Mouse (Mus musculus) MEL (cell line): ENCODE results near the gene Aak1. TPM values are rescaled to one million over a fixed set of nuclear protein-coding genes. Genes with fewer than 3 reads are reported as not detected.

ENCODE experiments used
- DNase-seq: peaks from one replicate; pipeline ENCODE4 v3.0.0; 2011; ENCODE audit warnings: low read depth, low spot score
- H3K27ac ChIP-seq: 2 replicates; pipeline ENCODE4 v1.5.1; 2012; ENCODE audit warnings: low read depth, mild to moderate bottlenecking, control low read depth, low read length, moderate library complexity; ENCODE audit not compliant: control insufficient read depth
- H3K27me3 ChIP-seq, 2 experiments: fragments of 150-350 bp in 1 of 2; sonication (generic) in 1 of 2; 2 replicates each; pipeline ENCODE4 v1.6.1; 2012; ENCODE audit warnings: low read length in 2 of 2, mild to moderate bottlenecking in 2 of 2, improper control_type of control experiment in 1 of 2, moderate library complexity in 1 of 2; ENCODE audit not compliant: insufficient read depth in 2 of 2, control insufficient read depth in 1 of 2
- H3K36me3 ChIP-seq, 2 experiments: 2 replicates each; pipeline ENCODE4 v1.6.1; 2012 to 2014; ENCODE audit warnings: low read length in 2 of 2, improper control_type of control experiment in 1 of 2, inconsistent platforms in 1 of 2, mild to moderate bottlenecking in 1 of 2; ENCODE audit not compliant: insufficient read depth in 2 of 2, control insufficient read depth in 1 of 2
- H3K4me1 ChIP-seq, 2 experiments: fragments of 150-350 bp in 1 of 2; sonication (generic) in 1 of 2; 2 replicates each; pipeline ENCODE4 v1.6.1; 2012; ENCODE audit warnings: low read length in 2 of 2, improper control_type of control experiment in 1 of 2, mild to moderate bottlenecking in 1 of 2; ENCODE audit not compliant: insufficient read depth in 2 of 2, control insufficient read depth in 1 of 2
- H3K4me3 ChIP-seq, 2 experiments: fragments of 150-350 bp in 1 of 2; sonication (generic) in 1 of 2; 2 replicates each; pipeline ENCODE4 v1.5.1; 2012; ENCODE audit warnings: low read depth in 2 of 2, low read length in 2 of 2, mild to moderate bottlenecking in 2 of 2, moderate library complexity in 2 of 2, control low read depth in 1 of 2, improper control_type of control experiment in 1 of 2; ENCODE audit not compliant: control insufficient read depth in 1 of 2, insufficient read depth in 1 of 2
- H3K79me2 ChIP-seq: 2 replicates; pipeline ENCODE4 v1.6.1; 2012; ENCODE audit warnings: mild to moderate bottlenecking, low read length, moderate library complexity; ENCODE audit not compliant: control insufficient read depth, poor library complexity, insufficient read depth
- H3K9ac ChIP-seq: 2 replicates; pipeline ENCODE4 v1.6.1; 2012; ENCODE audit warnings: low read depth, mild to moderate bottlenecking, control low read depth, low read length, moderate library complexity; ENCODE audit not compliant: control insufficient read depth, poor library complexity, severe bottlenecking
- H3K9me3 ChIP-seq: fragments of 150-350 bp; sonication (generic); replicated peaks from 2 replicates; pipeline ENCODE4 v1.6.1; 2012; ENCODE audit warnings: mild to moderate bottlenecking, low read length, improper control_type of control experiment, moderate library complexity; ENCODE audit not compliant: insufficient read depth
- BHLHE40 ChIP-seq: IDR thresholded peaks from 2 replicates; pipeline ENCODE4 v1.6.1; 2012; ENCODE audit warnings: low read depth, mild to moderate bottlenecking, inconsistent platforms, low read length, improper control_type of control experiment, borderline replicate concordance
- CHD1 ChIP-seq: IDR thresholded peaks from 2 replicates; pipeline ENCODE4 v1.6.1; 2012; ENCODE audit warnings: low read depth, mild to moderate bottlenecking, inconsistent platforms, low read length, improper control_type of control experiment
- E2F4 ChIP-seq: IDR thresholded peaks from 2 replicates; pipeline ENCODE4 v1.6.1; 2011; ENCODE audit warnings: low read depth, low read length, improper control_type of control experiment, borderline replicate concordance
- ELF1 ChIP-seq: IDR thresholded peaks from 2 replicates; pipeline ENCODE4 v1.6.1; 2014; ENCODE audit warnings: low read depth, mild to moderate bottlenecking, inconsistent platforms, low read length, improper control_type of control experiment, moderate library complexity
- EP300 ChIP-seq, 2 experiments: IDR thresholded peaks; 2 replicates each; pipeline ENCODE4 v1.6.1; 2011; ENCODE audit warnings: improper control_type of control experiment in 2 of 2, low read length in 2 of 2, low read depth in 1 of 2, mild to moderate bottlenecking in 1 of 2
- ETS1 ChIP-seq: IDR thresholded peaks from 2 replicates; pipeline ENCODE4 v1.6.1; 2012; ENCODE audit warnings: low read depth, mild to moderate bottlenecking, inconsistent platforms, low read length, improper control_type of control experiment, moderate library complexity
- GABPA ChIP-seq: IDR thresholded peaks from 2 replicates; pipeline ENCODE4 v1.6.1; 2012; ENCODE audit warnings: low read depth, mild to moderate bottlenecking, inconsistent platforms, low read length, improper control_type of control experiment, moderate library complexity
- MAX ChIP-seq: IDR thresholded peaks from 2 replicates; pipeline ENCODE4 v1.6.1; 2011; ENCODE audit warnings: low read length, improper control_type of control experiment
- MAZ ChIP-seq: IDR thresholded peaks from 2 replicates; pipeline ENCODE4 v1.6.1; 2012; ENCODE audit warnings: low read depth, mild to moderate bottlenecking, inconsistent platforms, low read length, improper control_type of control experiment
- MEF2A ChIP-seq: IDR thresholded peaks from 2 replicates; pipeline ENCODE4 v1.6.1; 2014; ENCODE audit warnings: low read depth, mild to moderate bottlenecking, inconsistent platforms, low read length, improper control_type of control experiment; ENCODE audit not compliant: poor library complexity, insufficient replicate concordance, severe bottlenecking; ENCODE audit errors: extremely low read depth
- MXI1 ChIP-seq: IDR thresholded peaks from 2 replicates; pipeline ENCODE4 v1.6.1; 2011; ENCODE audit warnings: mild to moderate bottlenecking, low read depth, low read length, improper control_type of control experiment
- MYC ChIP-seq: IDR thresholded peaks from 2 replicates; pipeline ENCODE4 v1.6.1; 2011; ENCODE audit warnings: low read depth, mild to moderate bottlenecking, low read length, improper control_type of control experiment, moderate library complexity
- NELFE ChIP-seq: IDR thresholded peaks from 2 replicates; pipeline ENCODE4 v1.6.1; 2011; ENCODE audit warnings: low read depth, low read length, improper control_type of control experiment
- NRF1 ChIP-seq: IDR thresholded peaks from 2 replicates; pipeline ENCODE4 v1.6.1; 2014; ENCODE audit warnings: low read depth, mild to moderate bottlenecking, inconsistent platforms, low read length, improper control_type of control experiment, moderate library complexity; ENCODE audit not compliant: poor library complexity, insufficient read depth, severe bottlenecking
- POLR2A ChIP-seq, 2 experiments: IDR thresholded peaks; 2 replicates each; pipeline ENCODE4 v1.6.1; 2011 to 2012; ENCODE audit warnings: low read length in 2 of 2, mild to moderate bottlenecking in 2 of 2, control low read depth in 1 of 2, improper control_type of control experiment in 1 of 2, low read depth in 1 of 2, moderate library complexity in 1 of 2; ENCODE audit not compliant: control insufficient read depth in 1 of 2, insufficient read depth in 1 of 2, poor library complexity in 1 of 2
- POLR2AphosphoS2 ChIP-seq: IDR thresholded peaks from 2 replicates; pipeline ENCODE4 v1.6.1; 2011; ENCODE audit warnings: low read length, improper control_type of control experiment
- POLR2AphosphoS5 ChIP-seq: IDR thresholded peaks from 2 replicates; pipeline ENCODE4 v1.6.1; 2012; ENCODE audit warnings: low read depth, borderline replicate concordance, mild to moderate bottlenecking, inconsistent platforms, low read length, moderate library complexity, mixed read lengths
- RAD21 ChIP-seq: IDR thresholded peaks from 2 replicates; pipeline ENCODE4 v1.6.1; 2011; ENCODE audit warnings: mild to moderate bottlenecking, low read depth, low read length, improper control_type of control experiment
- SMC3 ChIP-seq: IDR thresholded peaks from 2 replicates; pipeline ENCODE4 v1.6.1; 2011; ENCODE audit warnings: low read depth, low read length, improper control_type of control experiment
- TAL1 ChIP-seq: IDR thresholded peaks from 2 replicates; pipeline ENCODE4 v1.6.1; 2012; ENCODE audit warnings: mild to moderate bottlenecking, inconsistent platforms, low read length, moderate library complexity, mixed read lengths
- USF1 ChIP-seq: IDR thresholded peaks from 2 replicates; pipeline ENCODE4 v1.6.1; 2014; ENCODE audit warnings: low read depth, mild to moderate bottlenecking, inconsistent platforms, low read length, improper control_type of control experiment, moderate library complexity
- ZC3H11A ChIP-seq: IDR thresholded peaks from 2 replicates; pipeline ENCODE4 v1.6.1; 2012; ENCODE audit warnings: low read depth, mild to moderate bottlenecking, inconsistent platforms, low read length, improper control_type of control experiment
- ZKSCAN1 ChIP-seq: IDR thresholded peaks from 2 replicates; pipeline ENCODE4 v1.6.1; 2012; ENCODE audit warnings: low read depth, mild to moderate bottlenecking, inconsistent platforms, low read length, improper control_type of control experiment, moderate library complexity
- polyA plus RNA-seq, 2 experiments: library from polyadenylated mRNA; stranded (reverse) in 1 of 2; unstranded in 1 of 2; fragments of >175 nt in 1 of 2; fragments of >200 nt in 1 of 2; gene quantifications; 2 replicates each; pipeline versions ENCODE4 v1.2.1 to v1.2.4; 2012; ENCODE audit warnings: low replicate concordance in 2 of 2, low read depth in 1 of 2; ENCODE audit not compliant: insufficient read length in 2 of 2, insufficient read depth in 1 of 2, missing spikeins in 1 of 2
- total RNA-seq: library from RNA; depleted of rRNA; stranded (reverse); fragments of 300-350 nt; gene quantifications from 2 replicates; pipeline ENCODE4 v1.2.3, GENCODE M21; 2012

Gene Aak1
- total and polyA plus RNA-seq, 3 experiments = 6.4 to 353 (median 25.4) TPM

DNA sequence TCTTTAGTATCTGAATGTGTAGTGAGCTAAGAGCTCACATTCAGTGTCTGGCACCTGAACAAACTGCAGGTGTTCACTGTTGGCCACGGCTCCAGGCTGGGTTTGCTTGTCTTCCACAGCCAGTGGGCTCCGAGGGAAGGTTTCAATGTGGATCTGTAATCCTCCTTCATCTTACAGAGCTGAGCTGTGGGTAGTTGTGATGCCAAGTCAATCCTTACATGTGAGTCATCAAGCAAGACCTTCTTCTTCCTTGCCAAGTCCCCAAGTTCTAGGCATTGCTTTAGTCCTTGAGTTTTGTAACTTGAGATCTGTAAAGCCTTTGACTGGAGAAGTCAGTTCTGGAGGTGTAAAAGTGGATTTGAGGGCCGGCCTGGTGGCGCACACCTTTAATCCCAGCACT is 124.6 kb downstream of the Aak1 start:
- H3K4me3 ChIP-seq = no peak overlapping the region
- TF ChIP-seq POLR2AphosphoS2 (no peak), CHD1 (no peak), NELFE (no peak), EP300 (IDR thresholded peaks at IDR 0.05; ENCODE audit: low read depth in 1 of 2, low read length in 2 of 2) (no peak), MAX (no peak), POLR2AphosphoS5 (no peak), MYC (no peak), ZC3H11A (no peak), MXI1 (no peak), TAL1 (no peak), ZKSCAN1 (no peak), BHLHE40 (no peak), SMC3 (no peak), USF1 (no peak), RAD21 (no peak)
- TF ChIP-seq, all 39 proteins: peak for 0

GRCm38 (mm10) chr6:86978156-86978908 is 129.0 kb downstream of the Aak1 start:
- DNase-seq = no peak
- H3K9me3 ChIP-seq = no peaks in the 10 kb centered on the region
- no peak overlapping the region for H3K9ac ChIP-seq
- peaks cover 0 to 9% of the 10 kb centered on the region in 2 experiments; a peak in 1 of 4 replicates for H3K36me3 ChIP-seq
- H3K27me3 ChIP-seq = no peaks in the 10 kb centered on the region
- no peak overlapping the region for H3K27ac ChIP-seq
- H3K4me1 ChIP-seq = no peaks in the 10 kb centered on the region
- H3K4me3 ChIP-seq = no peak overlapping the region
- no peaks in the 10 kb centered on the region for H3K79me2 ChIP-seq
- TF ChIP-seq GABPA = no peak
- TF ChIP-seq POLR2A (IDR thresholded peaks at IDR 0.05; ENCODE audit: control insufficient read depth in 1 of 2, insufficient read depth in 1 of 2, low read depth in 1 of 2, low read length in 2 of 2, poor library complexity in 1 of 2) = no peak
- no peak for TF ChIP-seq USF1
- TF ChIP-seq MAZ = no peak
- TF ChIP-seq MEF2A = no peak
- TF ChIP-seq BHLHE40 = no peak
- TF ChIP-seq SMC3 = no peak
- no peak for TF ChIP-seq ELF1
- no peak for TF ChIP-seq NELFE
- TF ChIP-seq POLR2AphosphoS5 = no peak
- TF ChIP-seq ETS1 = no peak
- no peak for TF ChIP-seq MXI1
- no peak for TF ChIP-seq E2F4
- TF ChIP-seq NRF1 = no peak

More for the DNA sequence above, 124.6 kb downstream of the Aak1 start:
- Histone ChIP-seq H3K9ac (no peak overlapping the region), H3K27ac (no peak overlapping the region), H3K79me2 (no peaks in the 10 kb centered on the region), H3K27me3 (no peaks in the 10 kb centered on the region), H3K36me3 (peaks cover 0 to 12% of the 10 kb centered on the region in 2 experiments; a peak in 1 of 4 replicates), H3K9me3 (no peaks in the 10 kb centered on the region), H3K4me1 (no peaks in the 10 kb centered on the region)
- no peak for DNase-seq
